Mouse (Mus musculus) kidney, adult 2 months (tissue): ENCODE measurements around the gene Tmbim4. TPM values are rescaled to one million over a fixed set of nuclear protein-coding genes. Genes with fewer than 3 reads are reported as not detected.
"Not testable (repeated sequence)": the region's sequence is repeated elsewhere in the genome, so short reads cannot be mapped to it uniquely, and the experiment has no call there.

Experiments
- DNase-seq: peaks from one replicate; pipeline ENCODE4 v3.0.0; 2021
- H3K27ac ChIP-seq: fragments of 200-500 bp; 2 replicates; pipeline ENCODE4 v1.5.1; 2012; ENCODE audit warnings: low read depth, low read length, control low read depth, inconsistent platforms; ENCODE audit not compliant: insufficient read depth
- H3K27me3 ChIP-seq: fragments of 200-500 bp; replicated peaks from 2 replicates; pipeline ENCODE4 v1.6.1; 2012; ENCODE audit warnings: mild to moderate bottlenecking, moderate library complexity, low read length, inconsistent platforms; ENCODE audit not compliant: control insufficient read depth, insufficient read depth
- H3K36me3 ChIP-seq: fragments of 200-500 bp; 2 replicates; pipeline ENCODE4 v1.6.1; 2012; ENCODE audit warnings: mild to moderate bottlenecking, moderate library complexity, low read length, inconsistent platforms; ENCODE audit not compliant: control insufficient read depth, insufficient read depth
- H3K4me1 ChIP-seq: fragments of 200-500 bp; 2 replicates; pipeline ENCODE4 v1.6.1; 2011; ENCODE audit warnings: low read length; ENCODE audit not compliant: control insufficient read depth, insufficient read depth
- H3K4me3 ChIP-seq: fragments of 200-500 bp; 2 replicates; pipeline ENCODE4 v1.5.1; 2011; ENCODE audit warnings: mild to moderate bottlenecking, low read depth, low read length, control low read depth; ENCODE audit not compliant: insufficient read depth
- CTCF ChIP-seq: fragments of 200-500 bp; conservative IDR thresholded peaks from 2 replicates; pipeline ENCODE4 v1.5.1; 2011; ENCODE audit warnings: low read depth, mild to moderate bottlenecking, control low read depth, low read length, moderate library complexity, mixed read lengths; ENCODE audit not compliant: insufficient read depth, insufficient read length
- POLR2A ChIP-seq: fragments of 200-500 bp; IDR thresholded peaks from one replicate; pipeline ENCODE4 v1.6.1; 2011; ENCODE audit warnings: low read depth, low read length, control low read depth
- WGBS: fragments of 180-500 bp; shearing (Covaris S2); methylation state at CpG from one replicate; pipeline ENCODE4 v1.1.7; 2018; 5-methylcytosine and 5-hydroxymethylcytosine counted together
- polyA plus RNA-seq: library from polyadenylated mRNA; depleted of rRNA; stranded (reverse); fragments of >200 nt; gene quantifications from 2 replicates; pipeline ENCODE4 v1.2.3, GENCODE M21; 2012

Gene Tmbim4
- polyA plus RNA-seq, 1 experiment, result 1,062 TPM

- no peak for DNase-seq
- Histone ChIP-seq H3K4me3 (peak overlapping the region; percentile 50), H3K36me3 (no peaks in the 10 kb centered on the region; the same call in 1 of the 2 replicates), H3K27ac (peak overlapping the region; percentile 86), H3K27me3 (no peaks in the 10 kb centered on the region), H3K4me1 (peaks cover 13% of the 10 kb centered on the region; the same call in 1 of the 2 replicates)
- 21% methylated on average over 6 of the region's 6 CpGs for WGBS
- no peak for TF ChIP-seq CTCF
- no peak for TF ChIP-seq POLR2A
These were observed 8.1 kb downstream of the Tmbim4 start for GRCm38 (mm10) chr10:120209539-120209925.

- 46% methylated on average over 3 of the region's 3 CpGs for WGBS
These were observed 8.7 kb downstream of the Tmbim4 start for GRCm38 (mm10) chr10:120210096-120210495.

DNA sequence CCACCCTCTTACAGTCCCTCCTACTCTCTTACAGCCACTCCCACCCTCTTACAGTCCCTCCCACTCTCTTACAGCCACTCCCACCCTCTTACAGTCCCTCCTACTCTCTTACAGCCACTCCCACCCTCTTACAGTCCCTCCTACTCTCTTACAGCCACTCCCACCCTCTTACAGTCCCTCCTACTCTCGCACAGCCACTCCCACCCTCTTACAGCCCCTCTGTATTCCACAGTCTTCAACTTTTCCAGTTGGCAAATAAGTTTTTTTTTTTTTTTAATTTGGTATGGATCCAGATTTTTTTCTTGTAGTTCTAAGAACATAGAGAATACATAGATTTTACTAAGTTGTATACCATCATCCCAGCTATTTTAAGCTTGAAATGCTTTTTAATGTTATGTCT, 15.7 kb downstream of the Tmbim4 start:
- H3K27ac ChIP-seq, H3K4me1 ChIP-seq, DNase-seq, H3K4me3 ChIP-seq, H3K36me3 ChIP-seq, H3K27me3 ChIP-seq: not testable (repeated sequence)
- 73% methylated on average over 1 of the region's 1 CpGs for WGBS

More at GRCm38 (mm10) chr10:120210096-120210495, 8.7 kb downstream of the Tmbim4 start:
- no peaks in the 10 kb centered on the region for H3K27me3 ChIP-seq
- peak; percentile 73 for DNase-seq
- H3K4me1 ChIP-seq, result peaks cover 13% of the 10 kb centered on the region; the same call in 1 of the 2 replicates
- TF ChIP-seq POLR2A (no peak), CTCF (no peak)
- H3K36me3 ChIP-seq, result no peaks in the 10 kb centered on the region; the same call in 1 of the 2 replicates
- peak overlapping the region; percentile 50 for H3K4me3 ChIP-seq
- H3K27ac ChIP-seq, result peak overlapping the region; percentile 86

DNA sequence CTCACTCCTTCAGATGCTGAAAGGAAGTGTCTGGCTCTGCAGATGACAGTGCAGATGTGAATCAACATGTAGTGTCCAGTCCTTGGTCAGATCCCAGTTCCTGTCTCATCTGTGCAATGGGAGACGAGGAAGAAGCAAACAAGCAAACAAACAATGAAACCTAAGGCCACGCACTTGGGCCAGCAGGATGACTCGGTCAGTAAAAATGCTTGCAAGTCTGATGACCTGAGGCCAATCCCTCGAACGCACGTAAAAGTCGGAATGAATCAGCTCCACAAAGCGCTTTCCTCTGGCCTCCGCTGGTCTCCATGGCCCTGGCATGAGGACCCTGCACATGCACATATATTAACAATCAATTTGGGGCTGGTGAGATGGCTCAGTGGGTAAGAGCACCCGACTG, 17.6 kb downstream of the Tmbim4 start:
- DNase-seq, result no peak

DNA sequence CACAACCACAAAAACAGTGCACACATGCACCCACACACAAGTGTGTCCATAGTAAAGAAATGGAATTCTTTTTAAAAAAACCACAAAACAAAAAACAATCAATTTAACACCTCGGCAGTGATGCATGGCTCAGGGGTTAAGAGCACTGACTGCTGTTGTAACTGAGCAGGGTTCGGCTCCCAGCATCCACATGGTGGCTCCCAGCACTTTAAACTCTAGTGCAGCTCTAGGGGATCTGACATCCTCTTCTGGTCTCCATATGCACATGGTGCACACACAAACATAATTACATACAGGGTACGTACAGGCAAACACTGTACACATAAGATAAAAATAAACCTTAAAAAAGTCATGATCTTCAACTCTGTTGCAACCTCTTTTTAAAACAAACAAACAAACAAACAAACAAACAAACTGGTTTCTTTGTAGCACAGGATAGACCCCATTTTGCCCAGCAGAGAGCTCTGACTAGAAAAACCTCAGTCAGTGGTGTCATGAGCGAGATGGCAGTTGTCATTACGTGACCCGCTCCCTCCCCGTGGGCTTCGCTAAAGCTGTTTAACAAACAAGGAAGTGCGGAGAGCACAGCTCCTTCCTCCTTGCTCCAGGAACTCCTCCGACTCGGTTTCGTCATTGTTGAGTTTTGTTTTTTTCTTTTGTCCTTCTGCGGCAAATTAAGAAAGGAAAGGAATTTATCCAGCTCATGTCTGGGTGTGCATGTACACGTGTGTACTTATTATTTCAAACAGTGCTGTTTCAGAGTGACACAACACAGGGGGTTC, 18.4 kb downstream of the Tmbim4 start:
- DNase-seq, result peak; percentile 32
- Histone ChIP-seq H3K27me3 (no peaks in the 10 kb centered on the region), H3K27ac (no peak overlapping the region), H3K4me3 (no peak overlapping the region), H3K36me3 (peaks cover 3% of the 10 kb centered on the region), H3K4me1 (no peaks in the 10 kb centered on the region; the same call in 1 of the 2 replicates)
- 68% methylated on average over 14 of the region's 14 CpGs for WGBS
- TF ChIP-seq POLR2A, result no peak
- no peak for TF ChIP-seq CTCF

More for the DNA sequence above, 17.6 kb downstream of the Tmbim4 start:
- TF ChIP-seq POLR2A (no peak), CTCF (no peak)
- WGBS, result 84% methylated on average over 10 of the region's 10 CpGs
- Histone ChIP-seq H3K36me3 (peaks cover 3% of the 10 kb centered on the region), H3K4me3 (no peak overlapping the region), H3K27ac (no peak overlapping the region), H3K27me3 (no peaks in the 10 kb centered on the region), H3K4me1 (no peaks in the 10 kb centered on the region; the same call in 1 of the 2 replicates)

GRCm38 (mm10) chr10:120220776-120221175, 19.4 kb downstream of the Tmbim4 start:
- H3K27ac ChIP-seq, result no peak overlapping the region
- TF ChIP-seq POLR2A, result no peak
- TF ChIP-seq CTCF, result no peak
- no peaks in the 10 kb centered on the region for H3K27me3 ChIP-seq
- no peak overlapping the region for H3K4me3 ChIP-seq
- H3K36me3 ChIP-seq, result peaks cover 3% of the 10 kb centered on the region
- no peaks in the 10 kb centered on the region; the same call in 1 of the 2 replicates for H3K4me1 ChIP-seq
- 54% methylated on average over 7 of the region's 7 CpGs for WGBS
- no peak for DNase-seq

GRCm38 (mm10) chr10:120226871-120227661, 25.7 kb downstream of the Tmbim4 start, which contains the start of gene Llph:
Gene Llph (plus strand): TSS chr10:120227070.
- Histone ChIP-seq H3K27ac (peak within 1 kb of the TSS; percentile 61; the same call in 1 of the 2 replicates), H3K4me1 (peaks cover 3% of the 10 kb centered on the region; the same call in 1 of the 2 replicates), H3K36me3 (peaks cover 1% of the 10 kb centered on the region), H3K4me3 (peak within 1 kb of the TSS; percentile 98), H3K27me3 (no peaks in the 10 kb centered on the region)
- DNase-seq, result peak; percentile 92
- TF ChIP-seq CTCF, result no peak
- peak; percentile 84 for TF ChIP-seq POLR2A
- under 1% methylated on average over 57 of the region's 57 CpGs for WGBS
